Mouse (Mus musculus) liver, embryonic 13.5 days (tissue): ENCODE results near the gene Bcl9. TPM values are rescaled to one million over a fixed set of nuclear protein-coding genes. Genes with fewer than 3 reads are reported as not detected.

Experiments used
- ATAC-seq: fragments of 200-750 bp; cut with Nextera tagmentation; 2 replicates; pipeline ENCODE4 v1.8.0; 2017; ENCODE audit warnings: low read depth, mild to moderate bottlenecking, moderate number of reproducible peaks, moderate library complexity
- DNase-seq: peaks from one replicate; pipeline ENCODE4 v3.0.0; 2022
- H3K27ac ChIP-seq: fragments of 300-500 bp; sonication (generic); 2 replicates; pipeline ENCODE4 v1.5.1; 2015; ENCODE audit warnings: moderate library complexity, mild to moderate bottlenecking, inconsistent platforms
- H3K27me3 ChIP-seq: fragments of 300-500 bp; sonication (generic); 2 replicates; pipeline ENCODE4 v1.6.1; 2015; ENCODE audit warnings: mild to moderate bottlenecking, inconsistent platforms
- H3K36me3 ChIP-seq: fragments of 300-500 bp; sonication (generic); 2 replicates; pipeline ENCODE4 v1.6.1; 2015; ENCODE audit warnings: mild to moderate bottlenecking, inconsistent platforms
- H3K4me1 ChIP-seq: fragments of 300-500 bp; sonication (generic); replicated peaks from 2 replicates; pipeline ENCODE4 v1.6.1; 2015; ENCODE audit warnings: inconsistent platforms
- H3K4me2 ChIP-seq: fragments of 300-500 bp; sonication (generic); 2 replicates; pipeline ENCODE4 v1.6.1; 2015; ENCODE audit warnings: inconsistent platforms, mild to moderate bottlenecking, moderate library complexity
- H3K4me3 ChIP-seq: fragments of 300-500 bp; sonication (generic); replicated peaks from 2 replicates; pipeline ENCODE4 v1.5.1; 2015; ENCODE audit warnings: mild to moderate bottlenecking, inconsistent platforms
- H3K9ac ChIP-seq: fragments of 300-500 bp; sonication (generic); 2 replicates; pipeline ENCODE4 v1.6.1; 2015; ENCODE audit warnings: mild to moderate bottlenecking, inconsistent platforms
- H3K9me3 ChIP-seq: fragments of 300-500 bp; sonication (generic); replicated peaks from 2 replicates; pipeline ENCODE4 v1.6.1; 2016; ENCODE audit warnings: inconsistent platforms
- WGBS: fragments of 180-500 bp; shearing (Covaris S2); methylation state at CpG from one replicate; pipeline ENCODE4 v1.1.7; 2015; ENCODE audit not compliant: insufficient replicate concordance; 5-methylcytosine and 5-hydroxymethylcytosine counted together
- polyA plus RNA-seq: library from polyadenylated mRNA; unstranded; fragments of >200 nt; fragmentation: Nextera tagmentation; extraction: Ambion mirVana; gene quantifications from 2 replicates; pipeline ENCODE4 v1.2.1, GENCODE M21; 2015

Gene Bcl9
- polyA plus RNA-seq, 1 experiment from 2014 or later = 4.4 TPM

GRCm38 (mm10) chr3:97209351-97209750 lies 88.4 kb downstream of the Bcl9 start:
- Histone ChIP-seq H3K9me3 (no peaks in the 10 kb centered on the region), H3K36me3 (peaks cover 42% of the 10 kb centered on the region), H3K4me2 (no peak overlapping the region), H3K27me3 (no peaks in the 10 kb centered on the region), H3K4me1 (no peaks in the 10 kb centered on the region), H3K9ac (no peak overlapping the region), H3K4me3 (no peak overlapping the region), H3K27ac (no peak overlapping the region)
- DNase-seq (no peak), ATAC-seq (no peak)
- 80% methylated on average over 9 of the region's 9 CpGs for WGBS

DNA sequence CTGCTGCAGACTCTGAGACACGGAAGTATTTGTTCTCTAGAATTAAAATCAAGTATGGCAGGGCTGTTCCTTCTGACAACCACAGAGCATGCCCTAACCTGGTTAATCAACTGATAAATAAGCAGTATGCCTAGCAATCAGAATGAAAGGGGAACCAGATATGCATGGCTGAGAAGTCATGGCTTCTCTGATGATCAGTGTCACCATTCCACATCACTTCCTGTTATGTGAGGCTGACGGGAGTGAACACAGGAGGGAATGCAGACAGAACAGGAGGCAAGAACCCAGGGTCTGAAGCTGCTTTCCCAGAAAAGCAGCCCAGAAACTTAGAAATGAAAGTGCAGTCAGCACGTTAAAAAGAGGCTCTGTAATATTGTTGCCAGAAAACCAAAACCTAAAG lies 91.2 kb downstream of the Bcl9 start:
- 54% methylated on average over 3 of the region's 3 CpGs for WGBS
- no peak overlapping the region for H3K27ac ChIP-seq
- H3K4me1 ChIP-seq = no peaks in the 10 kb centered on the region
- no peak overlapping the region for H3K9ac ChIP-seq
- H3K4me2 ChIP-seq = no peak overlapping the region
- no peaks in the 10 kb centered on the region for H3K27me3 ChIP-seq
- peaks cover 33% of the 10 kb centered on the region for H3K36me3 ChIP-seq
- ATAC-seq = no peak
- no peaks in the 10 kb centered on the region for H3K9me3 ChIP-seq
- H3K4me3 ChIP-seq = no peak overlapping the region
- no peak for DNase-seq

DNA sequence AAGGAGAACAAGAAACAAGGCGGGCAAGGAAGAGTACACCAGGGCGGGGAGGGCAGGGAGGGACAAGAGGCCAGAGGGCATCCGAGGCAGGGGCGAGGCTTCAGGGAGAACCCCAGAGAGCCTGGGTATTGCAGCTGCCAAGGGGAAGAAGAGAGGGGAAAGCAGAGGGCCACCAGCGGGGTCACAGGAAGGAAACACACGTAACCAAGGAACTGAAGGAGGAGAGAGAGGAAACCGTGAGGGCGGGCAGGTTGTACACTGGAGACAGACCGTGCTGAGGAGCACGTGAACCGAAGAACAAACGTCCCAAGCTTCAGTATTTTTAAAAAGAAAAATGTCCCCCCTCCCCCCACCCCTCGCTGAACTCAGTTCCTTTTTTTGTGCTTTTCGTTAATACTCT lies 93.8 kb downstream of the Bcl9 start:
- Histone ChIP-seq H3K4me3 (no peak overlapping the region), H3K27me3 (no peaks in the 10 kb centered on the region), H3K4me2 (no peak overlapping the region), H3K9me3 (no peaks in the 10 kb centered on the region), H3K36me3 (peaks cover 20% of the 10 kb centered on the region), H3K9ac (no peak overlapping the region), H3K27ac (no peak overlapping the region), H3K4me1 (peaks cover 5% of the 10 kb centered on the region; the same call in 1 of the 2 replicates)
- ATAC-seq (no peak), DNase-seq (no peak)
- WGBS = 19% methylated on average over 14 of the region's 14 CpGs

DNA sequence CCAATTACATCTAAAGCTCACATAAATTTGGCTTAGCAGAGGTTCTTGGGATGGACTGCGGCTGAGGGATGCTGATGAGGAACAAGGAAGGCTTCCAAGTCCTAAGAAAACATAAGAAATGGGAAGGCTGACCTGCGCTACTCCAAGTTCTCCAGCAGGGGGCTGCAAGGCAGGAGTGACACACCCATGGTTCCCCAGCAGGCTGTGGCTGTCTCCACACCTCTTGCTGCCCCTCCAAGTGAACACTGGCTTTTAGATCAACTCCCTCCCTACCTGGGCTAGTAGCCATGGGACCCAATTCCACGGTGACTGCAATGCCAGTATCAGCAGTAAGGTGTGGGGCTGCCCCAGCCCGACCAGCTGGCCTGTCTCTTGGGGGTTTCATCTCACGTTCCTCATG lies 95.8 kb downstream of the Bcl9 start:
- Histone ChIP-seq H3K36me3 (peaks cover 15% of the 10 kb centered on the region), H3K4me2 (no peak overlapping the region), H3K27ac (no peak overlapping the region), H3K27me3 (no peaks in the 10 kb centered on the region), H3K9me3 (no peaks in the 10 kb centered on the region), H3K9ac (no peak overlapping the region), H3K4me3 (no peak overlapping the region), H3K4me1 (peaks cover 5% of the 10 kb centered on the region; the same call in 1 of the 2 replicates)
- ATAC-seq (peak; percentile 31; the same call in 1 of the 2 replicates), DNase-seq (peak; percentile 18)
- WGBS = 41% methylated on average over 5 of the region's 5 CpGs

DNA sequence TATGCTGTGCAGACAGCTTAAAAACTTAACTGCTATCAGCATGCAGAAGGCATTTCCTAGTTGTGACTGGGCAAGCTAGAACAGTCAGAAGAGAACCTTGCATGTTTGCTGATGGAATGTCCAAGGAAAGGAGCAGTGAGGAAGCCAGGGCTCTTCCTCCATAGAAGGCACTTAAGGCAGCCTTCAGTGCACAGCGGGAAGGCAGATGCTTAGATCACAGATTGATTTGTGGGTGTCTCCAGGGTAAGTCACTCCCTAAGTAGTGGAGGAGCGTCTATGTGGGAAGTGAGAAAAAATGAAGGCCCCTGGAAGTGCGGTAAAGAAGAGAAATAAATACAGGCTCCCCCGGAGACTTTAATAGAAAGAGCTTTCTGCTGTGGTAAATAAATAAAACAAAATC lies 98.5 kb downstream of the Bcl9 start:
- Histone ChIP-seq H3K36me3 (no peaks in the 10 kb centered on the region), H3K9ac (no peak overlapping the region), H3K4me1 (peaks cover 5% of the 10 kb centered on the region; the same call in 1 of the 2 replicates), H3K27me3 (no peaks in the 10 kb centered on the region), H3K4me2 (no peak overlapping the region), H3K27ac (no peak overlapping the region), H3K4me3 (no peak overlapping the region), H3K9me3 (no peaks in the 10 kb centered on the region)
- no peak for DNase-seq
- no peak for ATAC-seq
- 30% methylated on average over 4 of the region's 4 CpGs for WGBS

DNA sequence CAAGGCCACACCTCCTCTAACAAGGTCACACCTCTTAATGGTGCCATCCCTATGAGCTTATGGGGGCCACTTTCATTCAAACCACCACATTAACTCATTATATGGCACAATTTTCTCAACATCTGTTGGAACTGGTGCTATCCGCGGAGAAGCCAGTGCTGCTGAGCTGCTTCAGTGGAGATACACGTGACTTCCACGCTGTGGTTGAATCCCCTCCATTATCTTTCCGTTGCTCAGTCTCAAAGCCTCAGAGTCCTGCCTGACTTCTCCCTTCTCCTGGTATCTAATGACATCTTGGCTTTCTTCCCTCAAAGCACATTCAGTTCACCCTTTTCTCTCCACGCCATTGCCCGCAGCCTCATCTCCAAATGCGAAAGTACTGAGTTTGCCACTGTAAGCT lies 101.1 kb downstream of the Bcl9 start:
- H3K9ac ChIP-seq = no peak overlapping the region
- 61% methylated on average over 8 of the region's 8 CpGs for WGBS
- no peaks in the 10 kb centered on the region for H3K36me3 ChIP-seq
- H3K4me3 ChIP-seq = no peak overlapping the region
- H3K4me2 ChIP-seq = no peak overlapping the region
- DNase-seq = no peak
- H3K4me1 ChIP-seq = peaks cover 5% of the 10 kb centered on the region; the same call in 1 of the 2 replicates
- ATAC-seq = no peak
- H3K27me3 ChIP-seq = no peaks in the 10 kb centered on the region
- no peak overlapping the region for H3K27ac ChIP-seq
- H3K9me3 ChIP-seq = no peaks in the 10 kb centered on the region

DNA sequence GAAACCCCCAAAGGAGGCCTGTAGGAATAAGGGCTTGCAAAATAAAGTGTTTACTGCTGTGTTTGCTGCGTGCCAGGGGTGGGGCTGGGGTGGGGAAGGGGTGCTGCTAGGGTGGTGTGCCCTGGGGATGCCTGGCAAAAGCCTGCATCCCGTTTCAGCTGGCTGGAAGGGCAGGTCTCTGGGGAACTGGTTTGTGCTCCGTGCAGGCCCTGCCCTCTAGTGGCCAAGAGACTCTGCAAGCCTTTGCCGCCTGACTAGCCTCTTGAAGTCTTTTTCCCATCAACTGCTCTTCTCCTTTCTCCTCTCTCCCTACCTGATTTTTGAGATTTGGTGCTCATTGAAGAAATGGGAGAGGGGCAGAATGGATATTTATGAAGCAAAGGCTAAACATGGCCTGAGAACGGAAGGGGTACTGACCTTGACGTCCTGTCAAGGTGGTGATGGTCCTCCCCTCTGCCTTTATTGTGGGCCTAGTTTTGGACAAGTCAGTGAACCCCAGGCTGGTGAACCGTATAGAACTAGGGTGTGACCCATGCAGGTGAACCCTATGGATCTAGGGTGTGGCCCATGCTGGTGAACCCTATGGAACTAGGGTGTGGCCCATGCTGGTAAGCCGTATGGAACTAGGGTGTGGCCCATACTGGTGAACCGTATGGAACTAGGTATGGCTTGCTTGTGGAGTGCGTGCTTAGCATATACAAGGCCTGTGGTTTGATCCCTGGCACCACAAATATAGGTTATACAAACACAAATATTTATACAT lies 112.4 kb downstream of the Bcl9 start:
- no peak overlapping the region for H3K27ac ChIP-seq
- H3K4me3 ChIP-seq = no peak overlapping the region
- ATAC-seq = no peak
- no peak overlapping the region for H3K4me2 ChIP-seq
- no peak overlapping the region for H3K9ac ChIP-seq
- no peaks in the 10 kb centered on the region for H3K36me3 ChIP-seq
- no peaks in the 10 kb centered on the region for H3K4me1 ChIP-seq
- H3K9me3 ChIP-seq = no peaks in the 10 kb centered on the region
- 34% methylated on average over 10 of the region's 10 CpGs for WGBS
- H3K27me3 ChIP-seq = no peaks in the 10 kb centered on the region
- DNase-seq = peak; percentile 23

GRCm38 (mm10) chr3:97183810-97184209 lies 113.9 kb downstream of the Bcl9 start:
- no peaks in the 10 kb centered on the region for H3K36me3 ChIP-seq
- H3K9ac ChIP-seq = no peak overlapping the region
- no peak overlapping the region for H3K4me2 ChIP-seq
- ATAC-seq (no peak), DNase-seq (no peak)
- H3K4me3 ChIP-seq = no peak overlapping the region
- no peaks in the 10 kb centered on the region for H3K4me1 ChIP-seq
- H3K27me3 ChIP-seq = no peaks in the 10 kb centered on the region
- WGBS = 26% methylated on average over 3 of the region's 3 CpGs
- no peaks in the 10 kb centered on the region for H3K9me3 ChIP-seq
- no peak overlapping the region for H3K27ac ChIP-seq

- ATAC-seq (no peak), DNase-seq (no peak)
- no peak overlapping the region for H3K27ac ChIP-seq
- H3K27me3 ChIP-seq = no peaks in the 10 kb centered on the region
- H3K4me3 ChIP-seq = no peak overlapping the region
- no peak overlapping the region for H3K9ac ChIP-seq
- no peaks in the 10 kb centered on the region for H3K4me1 ChIP-seq
- no peaks in the 10 kb centered on the region for H3K9me3 ChIP-seq
- H3K4me2 ChIP-seq = no peak overlapping the region
- 39% methylated on average over 6 of the region's 6 CpGs for WGBS
- peaks cover 13% of the 10 kb centered on the region; the same call in 1 of the 2 replicates for H3K36me3 ChIP-seq
These were observed 117.2 kb downstream of the Bcl9 start for GRCm38 (mm10) chr3:97180527-97180926.

DNA sequence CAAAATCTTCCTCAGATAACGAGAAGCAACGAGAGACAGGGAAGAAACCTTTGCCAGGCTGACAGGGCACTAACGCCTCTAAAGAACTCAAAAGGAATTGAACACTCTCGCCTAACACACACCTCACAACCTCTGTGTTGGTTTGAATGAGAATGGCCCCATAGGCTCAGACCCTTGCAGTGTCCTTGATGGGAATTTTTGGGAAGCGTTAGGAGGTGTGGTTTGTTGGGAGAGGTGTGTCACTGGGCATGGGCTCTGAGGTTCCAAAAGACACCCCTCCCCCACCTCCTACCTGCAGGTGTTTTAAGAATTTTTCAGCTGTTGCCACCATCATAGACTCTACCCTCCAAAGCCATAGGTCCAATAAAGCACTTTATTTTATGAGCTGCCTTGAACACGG lies 118.8 kb downstream of the Bcl9 start:
- no peak for DNase-seq
- ATAC-seq = no peak
- Histone ChIP-seq H3K9ac (no peak overlapping the region), H3K4me2 (no peak overlapping the region), H3K4me3 (no peak overlapping the region), H3K9me3 (no peaks in the 10 kb centered on the region), H3K36me3 (peaks cover 13% of the 10 kb centered on the region; the same call in 1 of the 2 replicates), H3K4me1 (no peaks in the 10 kb centered on the region), H3K27ac (no peak overlapping the region), H3K27me3 (no peaks in the 10 kb centered on the region)
- WGBS = 64% methylated on average over 6 of the region's 6 CpGs

DNA sequence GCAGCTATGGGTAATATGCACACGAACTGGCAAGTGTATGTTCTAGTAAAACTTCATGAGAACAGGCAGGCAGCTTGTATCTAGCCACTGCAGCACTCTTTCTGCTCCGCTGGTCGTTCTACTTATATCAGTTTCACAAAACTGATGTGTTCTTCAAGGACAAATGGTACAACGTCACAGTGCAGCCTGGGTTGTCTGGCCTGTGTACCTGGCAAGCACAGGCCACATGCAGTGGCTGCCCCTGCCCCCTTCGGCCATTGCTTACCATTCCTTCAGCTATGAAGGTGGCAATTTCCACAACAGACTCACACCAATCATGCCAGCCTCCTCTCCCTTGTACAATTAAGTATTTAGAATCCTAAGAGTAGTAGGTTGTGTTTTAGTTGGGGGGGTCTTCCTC lies 125.1 kb downstream of the Bcl9 start:
- no peak for DNase-seq
- WGBS = 74% methylated on average over 5 of the region's 5 CpGs
- Histone ChIP-seq H3K4me3 (no peak overlapping the region), H3K27ac (no peak overlapping the region), H3K9ac (no peak overlapping the region), H3K4me2 (no peak overlapping the region), H3K36me3 (peaks cover 16% of the 10 kb centered on the region; the same call in 1 of the 2 replicates), H3K4me1 (no peaks in the 10 kb centered on the region), H3K27me3 (no peaks in the 10 kb centered on the region), H3K9me3 (no peaks in the 10 kb centered on the region)
- ATAC-seq = no peak

DNA sequence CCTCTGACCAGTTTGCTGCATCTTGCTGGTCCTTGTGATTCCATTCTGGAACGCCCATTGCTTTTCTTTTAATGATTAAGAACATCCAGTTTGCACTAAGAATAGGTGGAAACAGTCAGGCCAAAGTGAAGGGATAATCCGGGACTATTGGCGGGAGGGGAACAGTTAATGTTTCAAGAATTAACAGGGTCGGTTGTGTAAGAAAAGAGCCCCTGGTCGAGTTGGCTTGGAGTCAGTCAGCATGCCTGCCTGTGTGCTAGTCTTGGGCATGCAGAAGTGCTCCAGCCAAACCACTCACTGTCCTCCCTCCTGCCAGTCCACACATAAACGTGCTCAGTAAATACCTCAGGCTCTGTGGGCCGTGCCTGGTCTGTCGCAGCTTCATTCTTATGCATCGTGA lies 125.5 kb downstream of the Bcl9 start:
- 69% methylated on average over 9 of the region's 9 CpGs for WGBS
- H3K4me3 ChIP-seq = no peak overlapping the region
- no peaks in the 10 kb centered on the region for H3K4me1 ChIP-seq
- no peak overlapping the region for H3K4me2 ChIP-seq
- H3K9me3 ChIP-seq = no peaks in the 10 kb centered on the region
- H3K27ac ChIP-seq = no peak overlapping the region
- no peaks in the 10 kb centered on the region for H3K27me3 ChIP-seq
- ATAC-seq (no peak), DNase-seq (no peak)
- H3K36me3 ChIP-seq = peaks cover 14% of the 10 kb centered on the region; the same call in 1 of the 2 replicates
- no peak overlapping the region for H3K9ac ChIP-seq
